Mouse (Mus musculus) erythroblast, embryonic 14.5 days (primary cell): ENCODE data around the gene Scamp2. TPM values are rescaled to one million over a fixed set of nuclear protein-coding genes. Genes with fewer than 3 reads are reported as not detected.

ENCODE experiments used
- H3K27me3 ChIP-seq: 2 replicates; pipeline ENCODE4 v1.6.1; 2012; ENCODE audit warnings: inconsistent platforms; ENCODE audit not compliant: control insufficient read depth
- H3K36me3 ChIP-seq: 2 replicates; pipeline ENCODE4 v1.6.1; 2012; ENCODE audit warnings: mild to moderate bottlenecking, inconsistent platforms; ENCODE audit not compliant: control insufficient read depth
- H3K4me1 ChIP-seq: 2 replicates; pipeline ENCODE4 v1.6.1; 2012; ENCODE audit warnings: inconsistent platforms; ENCODE audit not compliant: control insufficient read depth
- H3K4me3 ChIP-seq: replicated peaks from 2 replicates; pipeline ENCODE3; 2012; ENCODE audit warnings: moderate library complexity, mild to moderate bottlenecking, inconsistent platforms
- H3K9me3 ChIP-seq: 2 replicates; pipeline ENCODE4 v1.6.1; 2012; ENCODE audit warnings: low read length, inconsistent platforms, mixed read lengths; ENCODE audit not compliant: control insufficient read depth
- GATA1 ChIP-seq: IDR thresholded peaks from 2 replicates; pipeline ENCODE4 v1.6.1; 2012; ENCODE audit warnings: low read length, inconsistent platforms, mixed read lengths
- TAL1 ChIP-seq: IDR thresholded peaks from 3 replicates; pipeline ENCODE4 v1.6.1; 2012; ENCODE audit warnings: low read length, inconsistent platforms, mixed read lengths
- polyA plus RNA-seq: library from polyadenylated mRNA; stranded (reverse); fragments of >175 nt; gene quantifications from 2 replicates; pipeline ENCODE4 v1.2.3, GENCODE M21; 2012

Gene Scamp2
- 0.38 and 0.76 TPM in 2 replicates for polyA plus RNA-seq

DNA sequence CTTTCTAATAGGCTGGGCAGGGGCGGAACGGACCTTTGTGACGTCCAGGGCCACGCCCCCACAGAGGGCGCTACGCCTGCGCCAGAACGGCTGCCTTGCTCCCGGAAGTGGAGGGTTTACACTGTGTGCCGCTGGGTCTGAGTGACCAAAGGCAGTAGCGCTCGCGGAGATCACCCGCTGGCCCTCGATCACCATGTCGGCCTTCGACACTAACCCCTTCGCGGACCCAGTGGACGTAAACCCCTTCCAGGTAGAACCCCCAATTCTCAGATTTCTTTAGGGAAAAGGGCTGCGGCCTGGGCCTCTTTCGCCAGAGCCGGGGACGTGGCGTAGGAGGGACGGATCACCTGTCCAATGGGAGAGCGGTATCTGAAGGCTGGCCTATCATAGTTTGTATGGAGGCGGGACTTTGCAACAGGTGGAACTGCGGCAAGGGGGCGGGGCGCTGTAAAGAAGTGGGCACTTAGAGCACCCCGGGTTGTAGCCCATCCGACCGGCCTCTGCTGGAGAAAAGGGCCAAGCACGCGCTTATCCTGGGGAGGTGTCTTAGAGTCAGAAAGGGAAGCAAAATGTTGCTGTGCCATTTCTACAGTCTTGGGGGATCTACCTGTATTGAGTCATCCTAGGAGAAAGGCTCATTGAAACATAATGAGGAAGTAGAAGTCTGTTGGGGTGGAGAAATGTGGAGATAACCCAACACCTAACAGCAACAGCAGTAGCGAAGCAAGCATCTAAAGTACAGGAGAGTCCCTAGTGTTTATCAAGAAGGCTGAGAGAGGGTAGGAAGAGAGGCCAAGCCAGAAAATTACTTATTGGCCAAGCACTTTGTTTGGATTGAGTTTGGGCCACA, at the start of gene Scamp2:
Scamp2 (plus strand) TSS at position 83 of the 850 bp plus-strand sequence.
- H3K27me3 ChIP-seq: peaks cover 6% of the 10 kb centered on the region
- no peaks in the 10 kb centered on the region for H3K9me3 ChIP-seq
- peak within 1 kb of the TSS; percentile 82 for H3K4me3 ChIP-seq
- peaks cover 30% of the 10 kb centered on the region for H3K4me1 ChIP-seq
- H3K36me3 ChIP-seq: no peaks in the 10 kb centered on the region
- TF ChIP-seq TAL1: no peak
- no peak for TF ChIP-seq GATA1

- Histone ChIP-seq H3K9me3 (no peaks in the 10 kb centered on the region), H3K27me3 (peaks cover 14% of the 10 kb centered on the region), H3K4me3 (no peak overlapping the region), H3K4me1 (peaks cover 13% of the 10 kb centered on the region), H3K36me3 (no peaks in the 10 kb centered on the region)
- TF ChIP-seq TAL1 (no peak), GATA1 (no peak)
These were observed 43.6 kb upstream of the Scamp2 start for GRCm38 (mm10) chr9:57517113-57517512.

DNA sequence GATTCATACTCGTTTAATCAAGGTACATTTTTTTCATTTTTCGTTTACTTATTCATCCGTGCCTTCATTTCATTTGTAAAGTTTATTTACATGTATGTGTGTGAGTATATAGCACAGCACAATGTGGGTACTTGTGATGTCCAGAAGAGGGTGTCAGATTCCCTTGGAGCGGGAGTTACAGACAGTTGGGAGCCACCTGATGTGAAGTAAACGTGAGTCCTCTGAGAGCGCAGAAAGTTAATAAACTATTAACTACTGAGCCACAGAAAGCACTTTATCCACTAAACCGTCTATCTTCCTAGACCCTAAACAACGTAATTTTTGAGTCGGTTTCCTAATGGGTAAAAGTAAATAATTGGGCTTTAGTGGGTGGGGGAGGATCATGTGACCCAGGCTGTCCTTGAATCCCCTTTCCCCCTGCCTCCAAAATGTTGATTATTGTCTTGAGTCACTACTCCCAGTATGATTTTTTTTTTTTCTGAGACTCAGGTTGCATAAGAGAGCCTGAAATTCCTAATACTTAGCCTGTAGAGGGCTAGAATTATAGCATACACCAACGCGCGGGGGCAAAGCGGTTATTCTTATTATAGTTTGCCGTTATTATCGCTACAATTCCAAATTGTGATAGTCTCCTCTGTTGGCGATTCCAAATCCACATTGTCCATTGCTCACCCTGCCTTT, 40.2 kb upstream of the Scamp2 start:
- H3K27me3 ChIP-seq: no peaks in the 10 kb centered on the region
- peak overlapping the region; percentile 88 for H3K4me3 ChIP-seq
- no peaks in the 10 kb centered on the region for H3K9me3 ChIP-seq
- H3K36me3 ChIP-seq: peaks cover 11% of the 10 kb centered on the region
- TF ChIP-seq TAL1: no peak
- no peak for TF ChIP-seq GATA1
- H3K4me1 ChIP-seq: peaks cover 41% of the 10 kb centered on the region

DNA sequence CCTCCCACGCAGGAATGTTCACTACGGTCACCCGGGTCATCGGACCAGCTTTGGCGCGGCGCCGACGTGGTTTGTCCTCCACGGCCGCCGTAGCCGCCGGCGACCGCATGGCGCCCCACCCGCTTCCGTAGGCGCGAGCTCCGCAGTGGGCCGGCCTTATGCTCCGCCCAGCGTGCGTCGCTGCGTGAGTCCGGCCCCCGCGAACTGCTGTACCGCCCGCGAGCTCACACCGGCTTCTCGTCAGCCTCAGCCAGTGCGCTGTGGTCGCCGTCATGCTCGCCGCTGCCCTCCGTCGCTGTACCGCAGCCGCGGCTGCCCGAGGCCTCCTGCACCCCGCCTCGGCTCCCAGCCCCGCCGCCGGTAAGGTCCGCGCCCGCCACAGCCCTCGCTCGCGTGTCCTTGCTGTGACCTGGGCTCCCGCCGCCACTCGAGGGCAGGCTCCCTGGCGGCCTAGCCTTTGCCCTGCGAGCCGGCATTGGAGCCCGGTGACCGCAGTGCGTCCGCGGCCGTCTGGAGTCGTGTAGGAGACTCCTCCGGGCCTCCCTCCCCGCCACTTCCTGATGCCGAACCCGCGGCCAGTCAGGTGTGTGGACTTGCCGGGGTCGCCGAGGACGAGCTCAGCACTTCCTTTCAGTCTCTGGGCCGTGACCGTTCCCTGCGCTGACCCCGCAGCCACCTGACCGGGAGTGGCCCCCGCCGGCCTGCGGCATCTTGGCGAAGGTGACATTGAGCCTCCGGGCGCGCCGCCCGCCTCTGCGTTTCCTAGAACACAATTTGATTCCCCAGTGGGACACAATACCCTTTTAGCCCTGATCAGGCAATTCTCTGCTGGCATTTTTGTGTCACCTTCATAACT, 39.5 kb upstream of the Scamp2 start, which contains the start of gene Cox5a:
Cox5a (plus strand) TSS at position 219 of the 856 bp plus-strand sequence.
- H3K27me3 ChIP-seq: no peaks in the 10 kb centered on the region
- peak within 1 kb of the TSS; percentile 88 for H3K4me3 ChIP-seq
- peaks cover 14% of the 10 kb centered on the region for H3K36me3 ChIP-seq
- peaks cover 44% of the 10 kb centered on the region for H3K4me1 ChIP-seq
- no peaks in the 10 kb centered on the region for H3K9me3 ChIP-seq
- TF ChIP-seq TAL1 (no peak), GATA1 (no peak)

- Histone ChIP-seq H3K9me3 (no peaks in the 10 kb centered on the region), H3K4me1 (peaks cover 47% of the 10 kb centered on the region), H3K4me3 (peak overlapping the region; percentile 88), H3K36me3 (peaks cover 17% of the 10 kb centered on the region), H3K27me3 (no peaks in the 10 kb centered on the region)
- TF ChIP-seq GATA1 (no peak), TAL1 (no peak)
These were observed 38.5 kb upstream of the Scamp2 start for GRCm38 (mm10) chr9:57522114-57522860.

- H3K27me3 ChIP-seq: no peaks in the 10 kb centered on the region
- TF ChIP-seq GATA1 (no peak), TAL1 (no peak)
- H3K9me3 ChIP-seq: no peaks in the 10 kb centered on the region
- peaks cover 17% of the 10 kb centered on the region for H3K36me3 ChIP-seq
- H3K4me1 ChIP-seq: peaks cover 47% of the 10 kb centered on the region
- H3K4me3 ChIP-seq: peak overlapping the region; percentile 88
These were observed 37.9 kb upstream of the Scamp2 start for GRCm38 (mm10) chr9:57522861-57523246.

DNA sequence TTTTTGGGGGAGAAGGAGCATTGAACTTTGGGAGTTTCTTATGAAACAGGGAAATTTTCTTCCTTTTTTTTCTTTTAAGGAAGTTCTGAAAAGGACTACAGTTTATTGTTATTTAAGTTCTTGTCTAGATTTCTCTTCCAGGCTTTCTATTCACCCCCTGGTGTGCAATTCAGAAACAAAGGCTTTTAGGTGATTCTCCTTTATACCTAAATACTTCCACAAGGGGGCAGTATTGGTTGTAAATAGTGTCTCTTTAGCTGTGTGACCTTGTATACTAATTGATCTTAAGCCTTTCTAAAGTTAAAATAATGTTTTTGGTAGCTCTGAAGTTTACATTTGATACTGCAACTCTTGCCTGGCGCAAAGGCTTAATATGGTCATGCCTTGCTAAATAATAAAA, 37.0 kb upstream of the Scamp2 start:
- no peak for TF ChIP-seq TAL1
- no peak for TF ChIP-seq GATA1
- Histone ChIP-seq H3K4me1 (peaks cover 47% of the 10 kb centered on the region), H3K9me3 (no peaks in the 10 kb centered on the region), H3K27me3 (no peaks in the 10 kb centered on the region), H3K4me3 (no peak overlapping the region), H3K36me3 (peaks cover 23% of the 10 kb centered on the region)

GRCm38 (mm10) chr9:57524439-57524838, 36.3 kb upstream of the Scamp2 start:
- Histone ChIP-seq H3K4me1 (peaks cover 47% of the 10 kb centered on the region), H3K9me3 (no peaks in the 10 kb centered on the region), H3K4me3 (no peak overlapping the region), H3K27me3 (no peaks in the 10 kb centered on the region), H3K36me3 (peaks cover 30% of the 10 kb centered on the region)
- TF ChIP-seq GATA1 (no peak), TAL1 (no peak)
